Comparison of ENCODE assay signal across 8 mouse cellular contexts in genomic region chr2:145859932-145860801, GRCm38 (mm10). TPM values are rescaled to one million over a fixed set of nuclear protein-coding genes. Genes with fewer than 3 reads are reported as not detected.
DNase-seq lines count a peak whose midpoint lies in the region; ATAC-seq and TF ChIP-seq lines count a peak whose summit lies in the region.

No protein-coding gene starts in this region.

- intact Hi-C loops in gastrocnemius, adult 2 months (cut with DNase I) = loop anchor here (5.0 kb wide), 1 partner anchor 63 kb away; no protein-coding TSS in a partner anchor

- TF ChIP-seq CTCF in gastrocnemius, adult 2 months (IDR thresholded peaks at IDR 0.05) = peak; percentile 68

- no peaks in the 10 kb centered on the region for H3K27me3 ChIP-seq in hindbrain, embryonic 15.5 days

- H3K4me1 ChIP-seq in hindbrain, embryonic 15.5 days (replicated peaks) = peaks cover 41% of the 10 kb centered on the region

- H3K9me3 ChIP-seq in hindbrain, embryonic 15.5 days = no peaks in the 10 kb centered on the region

- H3K36me3 ChIP-seq in hindbrain, embryonic 15.5 days = no peaks in the 10 kb centered on the region

- peak; percentile 90 for DNase-seq in adipocyte (ENCODE audit: low spot score)
- peak; percentile 93 for DNase-seq in gastrocnemius, adult 2 months
- peak; percentile 86 to 91 for DNase-seq in left cerebral cortex, adult 18-20 months (ENCODE audit: low spot score in 2 of 2)
- peak; percentile 88 for DNase-seq in lung, postnatal 25 days (ENCODE audit: low spot score)
- peak; percentile 66 for DNase-seq in retina, embryonic 14.5 days (ENCODE audit: low spot score)
- DNase-seq in urinary bladder, postnatal 10 days (ENCODE audit: low spot score) = peak; percentile 51

- peak overlapping the region; percentile 37 for H3K9ac ChIP-seq in hindbrain, embryonic 15.5 days

- WGBS in hindbrain, embryonic 15.5 days = 8% methylated on average over 40 of the region's 40 CpGs

- peak overlapping the region; percentile 97 for H3K27ac ChIP-seq in gastrocnemius, adult 2 months
- peak overlapping the region; percentile 83 for H3K27ac ChIP-seq in hindbrain, embryonic 15.5 days (replicated peaks)

- peak overlapping the region; percentile 56 for H3K4me2 ChIP-seq in hindbrain, embryonic 15.5 days

- ATAC-seq in common myeloid progenitor, adult 5-6 weeks (replicated peaks; ENCODE audit: low read depth, poor library complexity, severe bottlenecking) = peak; percentile 74
- peak; percentile 92 for ATAC-seq in hindbrain, embryonic 15.5 days (ENCODE audit: low FRiP score, low read depth)

- H3K4me3 ChIP-seq in gastrocnemius, adult 2 months = peak overlapping the region; percentile 80
- H3K4me3 ChIP-seq in hindbrain, embryonic 15.5 days = peak overlapping the region; percentile 38

RNA-seq across cellular contexts. Expression of gene Naa20, which starts 41.7 kb away (rescaled TPM):
- 69.9 and 75.7 TPM in 2 replicates for total RNA-seq in common myeloid progenitor, adult 5-6 weeks (2017)
- 10 to 100 TPM; 53.5 to 69.1 TPM for total RNA-seq in gastrocnemius, adult 2 months (2021)
- 126 TPM in 2 replicates for polyA plus RNA-seq in hindbrain, embryonic 15.5 days (2015; fragmentation: Nextera tagmentation; extraction: Ambion mirVana)
- total RNA-seq in left cerebral cortex, adult 18-20 months (2021) = 10 to 100 TPM; 75.5 to 84.4 TPM

Comparison
In these comparisons a context has a peak if more than half of its experiments do, and no peak if none do; other contexts are left out.
1. Peak in every context shown above with its lines: DNase-seq, ATAC-seq, H3K4me3 ChIP-seq and H3K27ac ChIP-seq.